Mouse (Mus musculus) lung, embryonic 16.5 days (tissue): Measurements from ENCODE around the gene Kbtbd4. TPM values are rescaled to one million over a fixed set of nuclear protein-coding genes. Genes with fewer than 3 reads are reported as not detected.

Experiments used
- ATAC-seq: fragments of 200-750 bp; cut with Nextera tagmentation; 2 replicates; pipeline ENCODE4 v1.8.0; 2017; ENCODE audit warnings: low read depth, mild to moderate bottlenecking, moderate library complexity
- H3K27ac ChIP-seq: fragments of 300-500 bp; sonication (generic); 2 replicates; pipeline ENCODE4 v1.5.1; 2014; ENCODE audit warnings: mild to moderate bottlenecking, control low read depth, low read length
- H3K27me3 ChIP-seq: fragments of 300-500 bp; sonication (generic); 2 replicates; pipeline ENCODE4 v1.6.1; 2014; ENCODE audit warnings: low read depth, low read length, mixed read lengths; ENCODE audit not compliant: control insufficient read depth, insufficient read depth
- H3K36me3 ChIP-seq: fragments of 300-500 bp; sonication (generic); 2 replicates; pipeline ENCODE4 v1.6.1; 2014; ENCODE audit warnings: low read length; ENCODE audit not compliant: control insufficient read depth, insufficient read depth
- H3K4me1 ChIP-seq: fragments of 300-500 bp; sonication (generic); replicated peaks from 2 replicates; pipeline ENCODE4 v1.6.1; 2014; ENCODE audit warnings: low read length, mixed read lengths; ENCODE audit not compliant: control insufficient read depth, insufficient read depth
- H3K4me2 ChIP-seq: fragments of 300-500 bp; sonication (generic); 2 replicates; pipeline ENCODE4 v1.6.1; 2014; ENCODE audit warnings: low read depth, low read length, control low read depth
- H3K4me3 ChIP-seq: fragments of 300-500 bp; sonication (generic); 2 replicates; pipeline ENCODE4 v1.5.1; 2014; ENCODE audit warnings: mild to moderate bottlenecking, low read length, control low read depth
- H3K9ac ChIP-seq: fragments of 300-500 bp; sonication (generic); 2 replicates; pipeline ENCODE4 v1.6.1; 2014; ENCODE audit warnings: low read length, control low read depth
- H3K9me3 ChIP-seq: fragments of 300-500 bp; sonication (generic); 2 replicates; pipeline ENCODE4 v1.6.1; 2016; ENCODE audit warnings: low read length; ENCODE audit not compliant: control insufficient read depth
- WGBS: fragments of 180-500 bp; shearing (Covaris S2); extraction: QIAGEN DNeasy Blood & Tissue Kit; methylation state at CpG from one replicate; pipeline ENCODE4 v1.1.7; 2014; 5-methylcytosine and 5-hydroxymethylcytosine counted together
- polyA plus RNA-seq: library from polyadenylated mRNA; unstranded; fragments of >200 nt; fragmentation: Nextera tagmentation; extraction: Ambion mirVana; gene quantifications from 2 replicates; pipeline ENCODE4 v1.2.1, GENCODE M21; 2015

Kbtbd4 gene
- polyA plus RNA-seq, 1 experiment from 2014 or later: 36.5 TPM

GRCm38 (mm10) chr2:90877584-90878259 lies 26.8 kb upstream of the Kbtbd4 start:
- no peak overlapping the region for H3K27ac ChIP-seq
- ATAC-seq: peak; percentile 52; the same call in 1 of the 2 replicates
- H3K4me3 ChIP-seq: no peak overlapping the region
- H3K9ac ChIP-seq: no peak overlapping the region
- H3K36me3 ChIP-seq: no peaks in the 10 kb centered on the region
- H3K4me1 ChIP-seq: no peaks in the 10 kb centered on the region
- 51% methylated on average over 4 of the region's 5 CpGs for WGBS
- H3K27me3 ChIP-seq: no peaks in the 10 kb centered on the region
- no peak overlapping the region for H3K4me2 ChIP-seq
- no peaks in the 10 kb centered on the region for H3K9me3 ChIP-seq

- no peaks in the 10 kb centered on the region for H3K4me1 ChIP-seq
- H3K27me3 ChIP-seq: peaks cover 4% of the 10 kb centered on the region; the same call in 1 of the 2 replicates
- ATAC-seq: no peak
- H3K4me3 ChIP-seq: no peak overlapping the region
- no peaks in the 10 kb centered on the region for H3K36me3 ChIP-seq
- H3K27ac ChIP-seq: no peak overlapping the region
- no peak overlapping the region for H3K9ac ChIP-seq
- H3K4me2 ChIP-seq: no peak overlapping the region
- H3K9me3 ChIP-seq: 0 out of 2 replicates have a peak, but pooled peaks cover 2% of the 10 kb centered on the region
Measured at GRCm38 (mm10) chr2:90879419-90879818, 25.1 kb upstream of the Kbtbd4 start.

GRCm38 (mm10) chr2:90880144-90880785 lies 24.3 kb upstream of the Kbtbd4 start:
- H3K27ac ChIP-seq: no peak overlapping the region
- 24% methylated on average over 6 of the region's 6 CpGs for WGBS
- peaks cover 11% of the 10 kb centered on the region for H3K27me3 ChIP-seq
- H3K9me3 ChIP-seq: 0 out of 2 replicates have a peak, but pooled peaks cover 2% of the 10 kb centered on the region
- H3K4me1 ChIP-seq: peaks cover 1% of the 10 kb centered on the region; the same call in 1 of the 2 replicates
- H3K4me3 ChIP-seq: no peak overlapping the region
- no peak overlapping the region for H3K4me2 ChIP-seq
- H3K9ac ChIP-seq: no peak overlapping the region
- no peak for ATAC-seq
- no peaks in the 10 kb centered on the region for H3K36me3 ChIP-seq

- Histone ChIP-seq H3K4me2 (no peak overlapping the region), H3K27ac (no peak overlapping the region), H3K9ac (no peak overlapping the region), H3K27me3 (peaks cover 26% of the 10 kb centered on the region), H3K36me3 (no peaks in the 10 kb centered on the region), H3K4me3 (no peak overlapping the region), H3K9me3 (0 out of 2 replicates have a peak, but pooled peaks cover 2% of the 10 kb centered on the region), H3K4me1 (peaks cover 9% of the 10 kb centered on the region)
- ATAC-seq: no peak
- WGBS: 67% methylated on average over 2 of the region's 2 CpGs
Measured at GRCm38 (mm10) chr2:90881824-90882223, 22.7 kb upstream of the Kbtbd4 start.

- Histone ChIP-seq H3K4me2 (peak within 1 kb of the TSS; percentile 84), H3K9ac (peak within 1 kb of the TSS; percentile 65), H3K4me1 (peaks cover 15% of the 10 kb centered on the region), H3K9me3 (0 out of 2 replicates have a peak, but pooled peaks cover 2% of the 10 kb centered on the region), H3K36me3 (no peaks in the 10 kb centered on the region), H3K27me3 (peaks cover 57% of the 10 kb centered on the region), H3K27ac (no peak within 1 kb of the TSS), H3K4me3 (peak within 1 kb of the TSS; percentile 52)
- no peak for ATAC-seq
- WGBS: 2% methylated on average over 45 of the region's 45 CpGs
Measured at GRCm38 (mm10) chr2:90885218-90886041, 19.1 kb upstream of the Kbtbd4 start, which contains the start of gene C1qtnf4. Gene C1qtnf4, plus strand, starts transcription at chr2:90885860.

GRCm38 (mm10) chr2:90886436-90886835 lies 18.1 kb upstream of the Kbtbd4 start:
- no peaks in the 10 kb centered on the region for H3K36me3 ChIP-seq
- no peak overlapping the region for H3K27ac ChIP-seq
- peaks cover 61% of the 10 kb centered on the region for H3K27me3 ChIP-seq
- H3K4me2 ChIP-seq: no peak overlapping the region
- no peak overlapping the region for H3K9ac ChIP-seq
- 0 out of 2 replicates have a peak, but pooled peaks cover 2% of the 10 kb centered on the region for H3K9me3 ChIP-seq
- H3K4me3 ChIP-seq: peak overlapping the region; percentile 52; the same call in 1 of the 2 replicates
- ATAC-seq: no peak
- 33% methylated on average over 6 of the region's 6 CpGs for WGBS
- H3K4me1 ChIP-seq: peaks cover 15% of the 10 kb centered on the region

- peaks cover 15% of the 10 kb centered on the region for H3K4me1 ChIP-seq
- H3K27ac ChIP-seq: no peak overlapping the region
- 0 out of 2 replicates have a peak, but pooled peaks cover 2% of the 10 kb centered on the region for H3K36me3 ChIP-seq
- no peak overlapping the region for H3K4me3 ChIP-seq
- H3K9ac ChIP-seq: no peak overlapping the region
- peaks cover 61% of the 10 kb centered on the region for H3K27me3 ChIP-seq
- 61% methylated on average over 5 of the region's 5 CpGs for WGBS
- H3K4me2 ChIP-seq: no peak overlapping the region
- ATAC-seq: no peak
- 0 out of 2 replicates have a peak, but pooled peaks cover 2% of the 10 kb centered on the region for H3K9me3 ChIP-seq
Measured at GRCm38 (mm10) chr2:90887627-90888026, 16.9 kb upstream of the Kbtbd4 start.

- peaks cover 15% of the 10 kb centered on the region for H3K4me1 ChIP-seq
- H3K4me2 ChIP-seq: peak overlapping the region; percentile 92
- H3K27me3 ChIP-seq: peaks cover 54% of the 10 kb centered on the region
- WGBS: 4% methylated on average over 98 of the region's 133 CpGs
- H3K9me3 ChIP-seq: no peaks in the 10 kb centered on the region
- peaks cover 8% of the 10 kb centered on the region; the same call in 1 of the 2 replicates for H3K36me3 ChIP-seq
- H3K27ac ChIP-seq: no peak overlapping the region
- H3K4me3 ChIP-seq: peak overlapping the region; percentile 64
- peak overlapping the region; percentile 68 for H3K9ac ChIP-seq
- peak; percentile 79 for ATAC-seq
Measured at GRCm38 (mm10) chr2:90889550-90890548, 14.7 kb upstream of the Kbtbd4 start.
